Mouse (Mus musculus) left cerebral cortex, postnatal 10 days (tissue): ENCODE results near the gene Krtcap2. TPM values are rescaled to one million over a fixed set of nuclear protein-coding genes. Genes with fewer than 3 reads are reported as not detected.
"Not testable (repeated sequence)": the region's sequence is repeated elsewhere in the genome, so short reads cannot be mapped to it uniquely, and the experiment has no call there.

Source experiments
- DNase-seq, 2 experiments: peaks; one replicate each; pipeline ENCODE4 v3.0.0; 2021 to 2022; ENCODE audit warnings: low spot score in 2 of 2, mixed read lengths in 1 of 2; ENCODE audit errors: extremely low spot score in 1 of 2
- intact Hi-C: fragments of 180-260 bp; cut with DNase I; formaldehyde crosslinking; loops from one replicate; pipeline ENCODE4 v1.15.1; 2025
- total RNA-seq, 2 experiments: library from RNA; stranded (reverse); gene quantifications; 2 replicates each; pipeline ENCODE4 v1.2.3; 2021

Krtcap2 gene
- total RNA-seq: 10 to 100 TPM; 72.1 to 92.1 TPM

DNA sequence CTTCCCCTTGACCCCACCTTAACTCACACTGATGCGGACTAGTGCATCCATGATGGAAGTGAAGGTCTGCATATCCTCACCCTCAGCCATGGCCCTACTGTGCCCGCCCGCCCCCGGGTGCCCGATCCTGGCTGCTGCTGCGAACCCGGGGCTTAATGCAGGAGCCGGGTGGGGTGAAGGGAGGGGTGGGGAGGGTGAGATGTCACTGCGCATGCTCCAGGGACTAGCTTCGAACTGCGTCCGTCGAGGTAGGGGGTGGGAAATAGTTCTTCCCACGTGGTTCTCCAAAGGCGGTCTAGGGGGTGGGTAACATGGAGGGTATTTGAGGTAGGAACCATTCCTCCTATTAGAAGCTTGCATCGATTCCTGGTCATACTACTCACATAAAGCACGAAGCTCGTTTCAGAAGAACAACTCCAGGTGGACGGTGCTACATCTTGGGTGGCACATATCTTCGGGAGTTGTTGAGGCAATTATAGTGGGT, at the start of gene Krtcap2:
Gene Krtcap2 (plus strand): TSS at position 279 of the 484 bp plus-strand sequence.
- intact Hi-C loops: loop anchor here (5.0 kb wide), 1 partner anchor 37 kb away; the partner anchor contains the start of gene Efna1
- peak; percentile 82 to 84 for DNase-seq

DNA sequence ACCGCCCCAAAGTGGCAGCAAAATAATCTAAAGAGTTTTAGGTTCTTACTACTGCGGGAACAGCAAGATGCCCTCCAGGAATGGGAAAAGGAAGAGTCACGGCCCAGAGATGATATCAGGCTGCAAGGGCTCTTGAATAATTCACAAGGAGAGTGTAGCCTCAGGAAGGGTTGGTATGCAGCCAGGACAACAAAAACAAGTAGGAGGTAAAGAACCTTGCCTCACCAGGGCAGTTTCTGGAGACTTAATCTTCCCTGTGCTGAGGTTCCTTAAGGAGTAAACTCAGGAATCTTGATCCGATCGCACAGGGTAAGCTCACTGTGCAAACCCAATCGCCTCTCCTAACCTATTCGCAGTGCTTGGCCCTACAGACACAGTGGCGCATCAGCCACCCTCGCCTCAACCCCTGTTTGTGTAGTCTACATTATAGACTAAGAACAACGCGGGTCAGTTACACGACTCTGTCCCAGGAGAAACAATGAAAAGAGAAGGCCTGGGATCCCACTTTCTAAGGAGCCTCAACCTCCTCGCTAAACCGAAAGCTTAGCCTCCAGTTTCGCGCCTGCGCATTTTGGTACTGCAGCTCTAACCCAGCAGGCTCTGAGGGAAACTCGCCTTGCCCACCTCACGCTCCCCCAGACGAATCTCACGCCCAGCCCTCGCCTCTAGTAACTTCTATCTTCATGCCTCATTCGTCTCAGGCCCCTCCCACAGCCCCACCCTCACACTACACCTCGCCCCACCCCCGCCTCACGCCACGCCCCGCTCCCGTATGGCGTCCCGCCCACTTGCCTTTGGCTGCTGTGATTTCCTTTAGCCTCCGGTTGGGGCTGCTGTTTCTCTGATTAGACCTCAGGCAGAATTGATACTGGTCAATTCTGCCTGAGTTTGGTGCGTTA, 49.5 kb upstream of the Krtcap2 start:
- intact Hi-C loops: no loop called here
- DNase-seq: peak; percentile 75 to 92

DNA sequence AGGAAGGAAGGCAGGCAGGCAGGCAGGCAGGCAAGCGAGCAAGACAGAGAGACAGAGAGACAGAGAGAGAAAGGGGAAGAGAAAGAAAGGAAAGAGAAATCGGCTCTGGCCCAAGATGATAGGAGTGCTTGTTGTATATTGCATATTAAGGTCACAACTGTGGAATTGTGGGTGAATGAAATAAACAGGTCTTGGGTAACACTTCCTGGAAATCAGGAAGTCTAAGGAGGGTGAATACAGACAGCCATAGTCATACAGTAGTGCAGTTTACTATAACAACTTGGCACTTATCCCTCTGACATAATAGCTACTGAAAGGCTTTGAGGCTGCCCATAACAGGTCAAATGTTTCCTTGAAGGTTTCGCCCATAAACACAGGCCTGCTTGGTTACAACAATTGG, 45.9 kb upstream of the Krtcap2 start:
- intact Hi-C loops: no loop called here
- DNase-seq: no peak

DNA sequence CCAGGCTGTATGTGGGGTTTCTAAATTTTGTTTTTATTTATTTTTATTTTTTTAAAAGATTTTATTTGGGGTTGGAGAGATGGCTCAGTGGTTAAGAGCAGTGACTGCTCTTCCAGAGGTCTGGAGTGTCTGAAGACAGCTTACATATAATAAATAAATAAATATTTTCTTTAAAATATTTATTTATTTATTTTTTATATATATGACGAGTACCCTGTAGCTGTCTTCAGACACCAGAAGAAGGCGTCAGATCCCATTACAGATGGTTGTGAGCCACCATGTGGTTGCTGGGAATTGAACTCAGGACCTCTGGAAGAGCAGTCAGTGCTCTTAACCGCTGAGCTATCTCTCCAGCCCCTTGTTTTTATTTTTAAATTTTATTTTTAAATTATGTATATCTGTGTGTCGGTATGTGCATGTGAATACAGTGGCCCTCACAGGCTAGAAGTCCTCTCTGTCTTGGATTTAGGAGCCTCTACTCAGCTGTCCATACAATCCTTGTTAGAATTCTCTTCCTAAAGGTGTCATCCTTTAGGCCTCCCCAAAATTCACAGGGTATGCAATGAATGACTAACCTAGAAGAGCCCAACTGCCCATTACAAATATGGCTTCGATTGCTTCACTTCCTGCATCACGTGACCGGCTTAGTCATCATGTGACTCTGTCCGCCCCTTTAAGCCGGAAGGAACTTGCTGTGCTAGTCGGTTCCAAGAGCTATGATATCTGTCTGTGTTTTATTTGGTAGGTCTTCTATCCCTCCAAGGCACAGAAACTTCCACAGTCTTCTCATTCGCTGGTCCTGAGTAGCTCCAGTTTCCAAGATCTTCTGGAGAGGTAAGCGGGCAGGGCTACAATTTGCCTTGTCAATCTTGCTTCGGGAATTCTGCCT, 43.3 kb upstream of the Krtcap2 start, which contains the start of gene Gba:
Gene Gba (plus strand): TSS at position 676 of the 889 bp plus-strand sequence.
- intact Hi-C loops: no loop called here

DNA sequence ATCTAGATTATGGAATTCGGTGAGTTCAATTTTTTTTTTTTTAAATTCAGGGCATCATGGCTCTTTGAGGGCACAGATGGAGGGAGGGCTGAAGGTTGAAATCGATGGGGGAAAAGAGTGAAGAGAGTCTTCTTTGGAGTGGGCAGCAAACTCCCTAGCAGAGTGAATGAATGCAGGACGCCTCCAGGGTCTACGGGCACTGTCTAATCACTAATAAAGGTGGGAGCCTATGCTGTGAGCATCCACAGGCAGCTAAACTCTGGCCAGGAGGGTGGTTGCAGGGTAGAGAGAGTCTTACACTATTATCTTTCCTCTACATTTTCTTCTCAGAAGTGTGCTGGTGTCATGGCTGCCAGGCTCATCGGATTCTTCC, 42.6 kb upstream of the Krtcap2 start:
- DNase-seq: no peak

More for the DNA sequence above, 43.3 kb upstream of the Krtcap2 start, which contains the start of gene Gba:
- DNase-seq: peak; percentile 85 to 87

DNA sequence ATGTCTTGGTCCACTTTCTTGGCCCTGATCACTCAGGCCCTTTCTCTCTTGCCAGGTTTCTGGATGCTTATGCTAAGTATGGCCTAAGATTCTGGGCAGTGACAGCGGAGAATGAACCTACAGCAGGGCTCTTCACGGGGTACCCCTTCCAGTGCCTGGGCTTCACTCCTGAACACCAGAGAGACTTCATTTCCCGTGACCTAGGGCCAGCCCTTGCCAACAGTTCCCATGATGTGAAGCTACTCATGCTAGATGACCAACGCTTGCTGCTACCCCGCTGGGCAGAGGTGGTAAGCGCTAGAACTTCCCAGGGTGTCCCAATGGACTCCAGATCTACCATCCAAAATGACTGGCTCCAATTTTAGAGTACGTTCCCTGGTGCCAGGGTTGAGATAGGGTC, 39.7 kb upstream of the Krtcap2 start:
- intact Hi-C loops: no loop called here
- no peak for DNase-seq

More for the DNA sequence above, 42.6 kb upstream of the Krtcap2 start:
- intact Hi-C loops: no loop called here

DNA sequence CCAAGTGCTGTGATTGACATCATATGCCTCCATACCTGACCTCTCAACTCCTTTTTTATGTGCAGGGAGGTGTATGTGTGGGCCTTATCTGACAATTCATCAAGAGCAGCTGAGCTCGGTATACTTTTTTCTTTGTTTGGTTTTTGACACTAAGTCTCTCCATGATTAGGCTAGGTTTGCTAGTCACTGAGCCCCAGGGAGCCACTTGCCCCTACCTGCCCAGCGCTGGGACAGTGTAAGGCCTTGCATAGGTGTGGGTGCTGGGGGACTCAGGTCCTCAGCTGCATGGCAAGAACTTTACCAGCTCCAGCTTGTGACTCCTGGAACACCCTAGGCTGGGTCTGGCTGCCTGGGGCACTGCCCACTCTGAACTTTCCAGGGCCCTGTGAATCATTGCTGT, 39.1 kb upstream of the Krtcap2 start:
- intact Hi-C loops: no loop called here
- DNase-seq: no peak

DNA sequence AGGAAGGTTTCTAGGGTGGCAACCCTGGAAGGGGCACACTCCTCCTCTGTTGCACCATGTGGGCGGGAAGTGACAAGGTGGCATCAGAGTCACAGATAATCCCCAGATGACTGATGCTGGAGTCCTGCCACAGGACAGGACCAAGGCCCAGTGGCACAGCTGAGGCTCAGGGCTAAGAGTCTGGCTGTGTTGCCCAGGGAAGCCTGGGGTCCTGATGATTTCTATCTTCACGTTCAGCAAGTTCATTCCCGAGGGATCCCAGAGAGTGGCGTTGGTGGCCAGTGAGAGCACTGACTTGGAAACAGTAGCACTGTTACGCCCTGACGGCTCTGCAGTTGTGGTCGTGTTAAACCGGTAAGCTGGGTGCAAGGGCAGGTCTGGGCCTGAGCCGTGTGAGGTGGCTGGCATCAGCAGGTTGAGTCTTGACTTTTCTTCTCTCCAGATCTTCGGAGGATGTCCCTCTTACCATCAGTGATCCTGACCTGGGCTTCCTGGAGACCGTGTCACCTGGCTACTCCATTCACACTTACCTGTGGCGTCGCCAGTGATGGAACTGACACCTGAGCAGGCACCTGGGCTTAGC, 37.6 kb upstream of the Krtcap2 start:
- intact Hi-C loops: no loop called here
- no peak for DNase-seq

DNA sequence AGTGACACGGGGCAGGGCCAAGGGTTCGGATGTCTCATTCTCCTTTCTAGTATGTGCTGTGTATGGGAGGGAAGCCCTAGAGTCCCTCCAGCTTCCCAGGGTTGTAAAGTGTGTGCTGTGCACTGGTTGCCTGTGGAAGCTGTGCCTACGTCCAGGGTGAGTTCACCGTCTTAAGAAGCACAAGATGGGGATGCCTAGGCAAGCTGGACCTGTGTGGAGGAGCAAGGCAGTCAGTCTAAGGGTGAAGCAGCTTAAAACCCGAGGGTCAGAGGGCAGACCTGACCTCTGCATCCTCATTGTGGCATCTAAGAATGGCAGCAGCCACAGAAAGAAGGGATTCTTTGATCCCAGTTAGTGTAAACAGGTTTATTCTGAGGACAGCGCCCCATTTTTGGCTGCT, 37.0 kb upstream of the Krtcap2 start:
- intact Hi-C loops: no loop called here
- no peak for DNase-seq

DNA sequence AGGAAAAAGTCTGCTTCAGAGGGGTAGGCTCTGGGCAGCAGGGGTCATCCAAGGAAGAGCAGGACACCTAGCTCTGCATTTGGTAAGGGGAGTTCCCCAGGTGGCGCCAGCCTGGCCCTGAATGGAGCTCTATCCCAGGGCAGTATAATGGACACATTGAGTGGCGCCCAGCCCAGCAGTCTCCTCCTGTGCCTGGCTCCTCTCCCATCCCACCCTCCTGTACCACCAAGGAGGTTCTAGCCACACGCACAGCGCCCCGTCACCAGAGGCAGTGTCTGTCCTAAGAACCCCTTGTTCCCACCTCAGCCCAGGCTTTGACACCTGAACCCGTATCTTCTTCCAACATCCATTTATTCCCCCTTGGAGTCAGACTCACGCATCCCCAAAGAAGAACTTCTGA, 36.0 kb upstream of the Krtcap2 start:
- DNase-seq: no peak
- intact Hi-C loops: no loop called here

DNA sequence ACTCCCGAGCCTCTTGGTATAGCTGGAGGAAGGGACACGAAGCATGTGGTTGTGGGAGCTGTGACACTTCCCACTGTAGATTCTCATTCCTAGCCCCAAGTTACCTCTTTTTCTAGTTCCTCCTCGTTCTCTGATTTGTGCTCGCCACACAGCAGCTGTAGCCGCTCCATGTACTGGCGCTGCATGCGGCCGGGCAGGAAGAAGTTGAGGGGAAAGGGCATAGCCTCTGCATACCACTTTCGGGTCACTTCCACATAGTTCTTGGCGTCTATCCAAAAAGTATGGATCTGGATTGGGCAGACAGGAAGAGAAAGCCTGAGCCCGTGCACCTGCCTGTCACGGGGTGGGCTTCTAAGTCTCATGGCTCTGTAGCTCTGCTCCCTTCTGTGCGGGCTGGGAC, 35.6 kb upstream of the Krtcap2 start:
- intact Hi-C loops: no loop called here
- peak in 1 of 2 experiments; percentile 31 for DNase-seq

DNA sequence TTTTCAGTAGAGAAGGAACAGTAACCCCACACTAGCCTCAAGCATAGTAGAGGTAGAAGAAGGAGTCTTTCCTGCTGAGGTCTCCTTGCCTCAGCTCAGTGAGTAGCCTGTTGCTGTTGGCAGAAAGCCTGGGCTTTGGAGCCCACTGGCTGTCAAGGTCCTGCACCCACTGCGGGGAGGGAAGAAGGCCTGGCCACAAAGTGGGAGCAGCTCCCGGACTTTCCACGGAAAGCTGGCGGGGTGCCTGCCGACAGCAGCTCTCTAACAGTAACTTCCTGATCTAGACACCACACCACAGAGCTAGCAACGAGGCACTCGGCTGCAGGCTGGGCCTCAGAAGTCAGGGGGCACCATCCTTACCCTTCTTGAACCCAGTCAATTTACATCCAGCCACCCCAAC, 35.0 kb upstream of the Krtcap2 start:
- intact Hi-C loops: no loop called here
- DNase-seq: peak in 1 of 2 experiments; percentile 76

DNA sequence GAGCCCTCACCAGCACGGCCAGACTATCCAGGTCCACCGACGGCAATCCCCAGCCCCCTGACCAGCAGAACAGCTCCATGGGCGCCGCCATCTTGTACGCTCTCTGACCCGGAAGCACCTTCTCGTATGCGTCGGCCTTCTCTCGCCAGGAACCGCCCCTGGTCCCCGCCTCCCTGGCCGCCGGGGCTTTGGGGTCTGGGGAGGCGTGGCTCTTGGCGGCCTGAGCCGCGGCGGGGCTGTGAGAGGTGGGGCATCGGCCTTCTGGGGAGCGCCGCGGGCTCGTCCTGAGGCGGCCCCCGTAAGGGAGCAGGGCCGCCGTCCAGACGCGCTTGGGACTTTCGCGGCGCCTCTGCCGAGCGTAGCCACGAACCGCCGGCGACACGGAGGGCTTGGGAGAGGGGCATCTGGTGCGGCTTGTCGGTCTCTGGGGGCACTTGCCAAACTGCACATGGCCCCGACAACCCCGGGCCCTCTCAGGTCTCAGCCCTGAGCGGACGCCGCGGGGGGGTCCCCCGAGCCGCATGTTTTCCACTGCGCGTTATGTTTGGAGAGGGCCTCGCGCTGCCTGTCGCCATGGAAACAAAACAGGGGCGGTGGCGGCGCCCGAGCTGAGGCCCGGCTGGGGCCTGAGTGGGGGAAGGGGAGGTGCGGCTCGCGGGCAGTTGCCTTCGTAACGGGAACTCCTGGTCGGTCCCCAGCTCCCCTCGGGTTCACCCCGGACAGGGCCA, 31.8 kb upstream of the Krtcap2 start:
- DNase-seq: peak; percentile 91 to 95
- intact Hi-C loops: no loop called here

DNA sequence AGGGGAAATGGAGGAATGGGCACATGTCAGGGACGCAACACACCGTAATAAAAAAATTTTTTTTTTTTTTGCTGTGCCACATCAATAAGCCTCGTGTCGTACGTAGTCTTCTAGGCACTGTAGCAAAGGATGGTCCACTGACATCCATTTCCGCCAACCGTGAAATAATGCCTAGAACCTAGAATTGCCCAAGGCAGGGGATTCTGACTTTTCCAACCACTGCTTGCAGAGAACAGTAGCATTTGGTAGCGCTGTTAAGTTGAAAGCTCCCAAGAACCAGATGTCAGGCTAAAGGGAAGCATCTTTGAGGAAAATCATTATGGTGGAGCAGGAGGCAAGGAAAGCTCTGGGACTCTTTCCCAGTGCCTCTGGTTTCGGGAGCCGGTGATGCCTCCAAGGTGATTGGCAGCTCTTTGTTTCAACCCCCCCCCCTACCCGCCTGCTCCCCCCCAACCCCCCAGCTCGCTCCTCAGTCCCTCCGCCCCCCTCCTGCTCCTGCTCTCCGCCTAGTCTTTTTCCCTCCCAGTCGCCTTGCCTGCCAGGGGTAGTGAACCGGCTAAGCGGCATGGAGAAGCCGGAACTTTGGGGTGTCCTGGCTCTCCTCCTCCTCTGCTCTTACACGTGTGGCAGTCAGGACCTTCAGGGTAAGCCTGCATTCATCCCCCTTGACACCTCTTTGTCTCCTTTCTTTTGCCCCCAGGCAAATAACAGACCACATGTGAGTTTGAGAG, 30.9 kb upstream of the Krtcap2 start, which contains the start of gene Thbs3:
Gene Thbs3 (plus strand): TSS at position 500 of the 731 bp plus-strand sequence.
- intact Hi-C loops: no loop called here
- peak in 1 of 2 experiments; percentile 63 for DNase-seq

DNA sequence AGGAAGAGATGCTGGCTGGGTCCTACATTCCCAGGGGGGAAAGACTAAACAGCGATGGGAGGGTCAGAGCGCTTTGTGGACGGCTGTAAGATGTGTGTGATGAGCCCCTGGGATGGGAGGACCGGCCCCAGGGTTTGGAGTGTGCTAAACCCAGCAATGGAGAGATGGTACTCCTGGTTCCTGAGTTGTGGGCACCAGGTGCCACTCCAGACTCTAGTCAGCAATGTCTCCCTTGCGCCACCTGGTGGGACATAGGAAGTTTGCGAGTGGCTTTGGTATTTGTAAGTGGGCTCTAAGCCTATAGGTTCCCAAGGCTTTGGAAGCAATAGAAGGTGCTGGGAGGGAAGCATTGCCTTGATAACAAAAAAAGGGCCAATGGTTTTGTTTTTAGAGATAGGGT, 29.9 kb upstream of the Krtcap2 start:
- intact Hi-C loops: no loop called here
- peak; percentile 84 for DNase-seq

DNA sequence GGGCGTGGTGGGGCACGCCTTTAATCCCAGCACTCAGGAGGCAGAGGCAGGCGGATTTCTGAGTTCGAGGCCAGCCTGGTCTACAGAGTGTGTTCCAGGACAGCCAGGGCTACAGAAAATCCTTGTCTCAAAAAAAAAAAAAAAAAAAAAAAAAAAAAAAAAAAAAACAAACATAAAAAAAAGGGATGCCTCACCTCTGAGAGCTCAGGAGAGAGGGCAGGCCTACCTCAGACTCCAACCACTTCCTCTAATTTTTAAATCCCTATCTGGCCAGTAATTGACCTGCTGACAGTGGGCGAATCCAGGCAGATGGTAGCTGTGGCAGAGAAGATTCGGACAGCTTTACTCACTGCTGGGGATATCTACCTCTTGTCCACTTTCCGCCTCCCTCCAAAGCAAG, 29.4 kb upstream of the Krtcap2 start:
- DNase-seq, intact Hi-C loops: not testable (repeated sequence)

DNA sequence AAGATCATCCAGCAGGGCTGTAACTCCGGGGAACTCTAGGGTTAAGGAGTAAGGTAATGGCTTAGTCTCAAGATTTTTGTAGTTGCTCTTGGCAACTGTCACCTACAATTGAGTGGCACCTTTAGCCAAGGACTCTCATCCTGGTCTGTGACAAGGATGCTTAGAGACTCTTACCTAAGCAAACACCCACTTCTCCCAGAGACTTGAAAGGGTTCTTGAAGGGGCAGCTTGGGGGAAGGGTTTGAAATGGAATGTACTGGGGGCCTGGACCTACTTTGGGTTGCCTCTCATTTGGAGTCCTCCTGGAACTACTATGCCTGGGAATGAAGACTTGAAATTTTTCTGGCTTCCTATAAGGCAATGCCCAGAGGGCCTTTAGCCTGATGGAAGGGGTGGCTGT, 27.5 kb upstream of the Krtcap2 start:
- intact Hi-C loops: no loop called here
- no peak for DNase-seq

DNA sequence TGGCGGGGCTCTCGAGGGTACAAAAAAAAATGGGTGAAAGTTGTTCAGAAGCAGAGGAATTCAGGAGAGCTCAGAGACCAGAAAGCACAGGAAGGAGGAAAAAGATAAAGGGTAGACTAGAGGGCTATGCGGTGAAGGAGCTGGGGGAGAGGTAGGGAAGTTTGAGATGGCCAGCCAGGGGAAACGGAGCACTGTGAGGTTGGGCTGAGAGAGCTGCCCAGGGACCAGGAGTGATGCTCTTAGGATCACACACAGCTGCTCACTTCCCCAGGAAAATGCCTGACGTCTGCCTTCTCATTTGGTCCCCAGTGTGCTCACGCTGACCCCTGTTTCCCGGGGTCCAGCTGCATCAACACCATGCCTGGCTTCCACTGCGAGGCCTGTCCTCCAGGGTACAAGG, 26.2 kb upstream of the Krtcap2 start:
- intact Hi-C loops: no loop called here
- DNase-seq: no peak
